Mouse (Mus musculus) frontal cortex, postnatal 25 days (tissue): Measurements from ENCODE around the gene Washc2.
A peak's percentile ranks its signal among the peaks of the same experiment; 100 is the strongest.
"Not testable (repeated sequence)": the region's sequence is repeated elsewhere in the genome, so short reads cannot be mapped to it uniquely, and the experiment has no call there.

Source experiments
- DNase-seq, 2 experiments: peaks; one replicate each; pipeline ENCODE4 v3.0.0; 2022; ENCODE audit warnings: low spot score in 2 of 2

The Washc2 gene

GRCm38 (mm10) chr6:116207729-116208534, at the start of gene Washc2:
Washc2 (plus strand) TSS chr6:116208038.
- DNase-seq, result peak; percentile 92 to 95

GRCm38 (mm10) chr6:116166383-116166782, 41.5 kb upstream of the Washc2 start:
- DNase-seq, result no peak

GRCm38 (mm10) chr6:116173511-116174099, 34.2 kb upstream of the Washc2 start:
- DNase-seq, result not testable (repeated sequence)

- DNase-seq, result no peak
These were observed 29.5 kb upstream of the Washc2 start for GRCm38 (mm10) chr6:116178376-116178775.

- DNase-seq, result no peak
These were observed 27.1 kb upstream of the Washc2 start for GRCm38 (mm10) chr6:116180731-116181130.

- DNase-seq, result no peak
These were observed 24.3 kb upstream of the Washc2 start for GRCm38 (mm10) chr6:116183509-116183908.

- no peak for DNase-seq
These were observed 21.4 kb upstream of the Washc2 start for GRCm38 (mm10) chr6:116186485-116186884.

- DNase-seq, result no peak
These were observed 18.4 kb upstream of the Washc2 start for GRCm38 (mm10) chr6:116189417-116189816.

GRCm38 (mm10) chr6:116192809-116193311, 15.0 kb upstream of the Washc2 start:
- peak in 1 of 2 experiments; percentile 27 for DNase-seq

- DNase-seq, result peak; percentile 98 to 99
These were observed 14.1 kb upstream of the Washc2 start, which contains the start of gene Tmcc1 for GRCm38 (mm10) chr6:116193394-116194393. Tmcc1 (minus strand) TSS chr6:116193486.

- DNase-seq, result no peak
These were observed 12.0 kb upstream of the Washc2 start for GRCm38 (mm10) chr6:116195811-116196210.

GRCm38 (mm10) chr6:116198173-116198572, 9.7 kb upstream of the Washc2 start:
- no peak for DNase-seq

- no peak for DNase-seq
These were observed 8.2 kb upstream of the Washc2 start for GRCm38 (mm10) chr6:116199682-116200081.

- DNase-seq, result no peak
These were observed 19.9 kb downstream of the Washc2 start for GRCm38 (mm10) chr6:116227767-116228166.

- DNase-seq, result peak; percentile 38 to 63
These were observed 21.1 kb downstream of the Washc2 start for GRCm38 (mm10) chr6:116228785-116229525.

GRCm38 (mm10) chr6:116234821-116235220, 27.0 kb downstream of the Washc2 start:
- DNase-seq, result not testable (repeated sequence)

GRCm38 (mm10) chr6:116235336-116235735, 27.5 kb downstream of the Washc2 start:
- no peak for DNase-seq

GRCm38 (mm10) chr6:116238083-116238482, 30.2 kb downstream of the Washc2 start:
- DNase-seq, result no peak

- DNase-seq, result no peak
These were observed 32.5 kb downstream of the Washc2 start for GRCm38 (mm10) chr6:116240371-116240770.

GRCm38 (mm10) chr6:116259649-116260048, 51.8 kb downstream of the Washc2 start:
- no peak for DNase-seq

GRCm38 (mm10) chr6:116260481-116260880, 52.6 kb downstream of the Washc2 start:
- no peak for DNase-seq
